Mouse (Mus musculus) embryo, embryonic 10 days (tissue): Measurements from ENCODE around the gene Natd1.
A peak's percentile ranks its signal among the peaks of the same experiment; 100 is the strongest.
"Not testable (repeated sequence)": the region's sequence is repeated elsewhere in the genome, so short reads cannot be mapped to it uniquely, and the experiment has no call there.

Source experiments
- DNase-seq: peaks from one replicate; pipeline ENCODE4 v3.0.0-alpha.2; 2015; ENCODE audit warnings: low spot score

The Natd1 gene

DNA sequence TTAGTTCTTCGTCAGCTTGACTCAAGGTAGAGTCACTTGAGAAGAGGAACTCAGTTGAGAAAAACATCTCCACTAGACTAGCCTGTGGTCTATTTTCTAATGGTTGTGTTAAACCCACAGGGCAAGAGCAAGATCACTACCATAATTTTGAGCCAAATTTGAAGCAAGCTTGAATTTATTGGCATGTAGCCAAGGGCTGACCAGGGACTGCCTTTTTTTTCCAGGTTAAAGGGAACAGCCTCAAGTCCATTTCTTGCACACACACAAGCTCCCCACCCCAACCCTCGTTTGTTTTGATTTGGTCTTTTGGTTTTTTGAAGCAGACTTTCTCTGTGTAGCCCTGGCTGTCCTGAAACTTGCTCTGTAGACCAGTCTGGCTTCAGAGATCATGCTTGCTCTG is 24.7 kb downstream of the Natd1 start:
- DNase-seq: no peak

DNA sequence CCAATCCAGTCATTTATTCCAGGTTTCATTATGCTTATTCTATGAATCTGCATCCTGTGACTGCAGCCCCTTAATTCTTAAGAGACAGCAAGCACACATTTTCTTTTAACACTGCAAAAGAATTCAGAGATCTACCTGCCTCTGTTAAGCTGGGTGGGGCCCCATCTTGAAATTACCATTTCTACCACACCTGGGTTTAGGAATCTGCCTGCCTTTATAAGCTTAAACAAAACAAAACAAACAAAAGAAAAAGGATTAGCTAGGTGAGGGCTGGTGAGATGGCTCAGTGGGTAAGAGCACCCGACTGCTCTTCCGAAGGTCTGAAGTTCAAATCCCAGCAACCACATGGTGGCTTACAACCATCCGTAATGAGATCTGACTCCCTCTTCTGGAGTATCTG is 27.6 kb downstream of the Natd1 start:
- DNase-seq: not testable (repeated sequence)

- no peak for DNase-seq
These were observed 32.2 kb downstream of the Natd1 start for GRCm38 (mm10) chr11:60882386-60882785.

DNA sequence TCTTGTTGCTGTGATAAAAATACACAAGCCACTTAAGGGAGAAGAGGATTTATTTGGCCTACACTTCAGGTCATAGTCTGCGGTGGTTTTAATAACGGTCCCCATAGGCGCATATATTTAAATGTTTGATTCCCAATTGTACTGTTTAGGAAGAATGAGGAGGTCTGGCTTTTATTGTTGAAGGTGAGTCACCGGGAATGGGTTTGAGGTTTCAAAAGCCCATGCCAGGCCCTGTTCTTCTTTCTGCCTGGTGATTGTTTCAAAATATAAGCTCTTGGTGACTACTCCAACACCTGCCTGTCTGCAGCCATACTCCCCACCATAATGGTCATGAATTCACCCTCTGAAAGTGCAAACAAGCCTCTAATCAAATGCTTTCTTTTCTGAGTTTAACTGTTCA is 34.0 kb downstream of the Natd1 start:
- DNase-seq: no peak

DNA sequence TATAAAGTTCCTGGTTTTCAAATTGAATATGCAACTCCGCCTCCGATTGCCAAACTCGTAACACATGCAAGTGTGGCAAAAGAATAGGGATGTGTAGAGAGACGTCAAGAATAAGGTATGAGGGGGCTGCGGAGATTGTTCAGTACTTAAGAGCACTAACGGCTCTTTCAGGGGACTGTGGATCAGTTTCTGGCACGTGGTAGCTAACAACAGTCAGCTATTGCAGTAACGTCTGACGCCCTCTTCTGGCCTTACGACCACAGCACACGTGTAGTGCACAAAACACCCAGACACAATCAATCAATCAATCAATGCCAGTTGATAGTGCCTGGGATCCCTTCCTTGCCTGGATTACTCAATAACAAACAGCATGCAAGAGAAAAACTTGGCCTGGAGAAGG is 35.1 kb downstream of the Natd1 start:
- DNase-seq: peak; percentile 89

DNA sequence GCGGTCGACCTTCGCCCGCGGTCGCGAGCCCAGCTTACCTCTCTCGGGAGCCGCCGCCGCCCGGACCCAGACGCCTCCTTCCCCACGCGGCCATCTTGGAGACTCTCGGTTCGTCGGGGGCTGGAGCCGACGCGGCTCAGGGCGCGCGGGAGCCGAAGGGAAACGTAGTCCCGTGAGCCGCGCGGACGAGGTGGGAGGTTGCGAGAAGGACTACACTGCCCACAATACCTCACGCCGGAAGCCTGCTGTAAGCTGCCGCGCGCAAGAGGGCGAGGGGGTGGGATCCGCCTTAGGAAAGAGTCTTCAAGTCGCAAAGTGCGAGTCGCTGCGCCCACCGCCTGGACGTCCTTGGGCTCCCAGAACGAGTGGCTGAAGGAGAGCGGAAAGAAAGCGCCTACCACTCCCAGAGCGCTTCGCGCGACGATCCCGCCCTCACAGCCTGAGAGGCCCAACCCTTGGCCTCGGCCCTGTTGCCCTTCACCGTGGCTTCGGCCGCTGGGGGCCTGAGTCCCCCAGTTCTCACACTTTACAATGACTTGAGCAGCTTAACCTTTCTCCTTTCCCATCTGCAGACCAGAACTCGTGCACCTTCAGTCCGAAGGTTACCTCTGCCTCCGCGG is 35.8 kb downstream of the Natd1 start, which contains the start of gene Tmem11:
Gene Tmem11 (minus strand): TSS at position 598 of the 620 bp plus-strand sequence.
- DNase-seq: peak; percentile 99

GRCm38 (mm10) chr11:60878056-60878612 is 36.4 kb downstream of the Natd1 start:
- DNase-seq: peak; percentile 59

DNA sequence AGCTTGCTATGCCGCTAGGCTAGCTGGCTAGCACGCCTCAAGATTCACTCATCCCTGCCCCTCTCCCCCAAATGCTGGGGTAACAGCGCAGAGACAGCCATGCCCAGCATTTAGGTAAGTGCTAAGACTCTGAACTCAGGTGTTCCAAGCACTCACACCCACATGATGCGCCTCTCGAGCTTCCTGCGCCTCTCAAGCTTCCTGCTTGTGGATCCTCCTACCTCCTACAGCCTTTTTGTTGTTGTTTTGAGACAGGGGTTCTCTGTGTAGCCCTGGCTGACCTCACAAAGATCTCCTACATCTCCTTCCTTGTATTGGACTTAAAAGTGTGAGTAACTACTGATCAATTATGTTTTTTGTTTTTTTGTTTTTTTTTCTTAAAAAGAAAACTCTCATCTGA is 41.4 kb downstream of the Natd1 start:
- DNase-seq: no peak

- no peak for DNase-seq
These were observed 43.1 kb downstream of the Natd1 start for GRCm38 (mm10) chr11:60871409-60871808.

GRCm38 (mm10) chr11:60869471-60869870 is 45.1 kb downstream of the Natd1 start:
- not testable (repeated sequence) for DNase-seq

GRCm38 (mm10) chr11:60867904-60868303 is 46.6 kb downstream of the Natd1 start:
- DNase-seq: no peak

- DNase-seq: no peak
These were observed 47.1 kb downstream of the Natd1 start for GRCm38 (mm10) chr11:60867456-60867855.

GRCm38 (mm10) chr11:60866021-60866420 is 48.5 kb downstream of the Natd1 start:
- no peak for DNase-seq

DNA sequence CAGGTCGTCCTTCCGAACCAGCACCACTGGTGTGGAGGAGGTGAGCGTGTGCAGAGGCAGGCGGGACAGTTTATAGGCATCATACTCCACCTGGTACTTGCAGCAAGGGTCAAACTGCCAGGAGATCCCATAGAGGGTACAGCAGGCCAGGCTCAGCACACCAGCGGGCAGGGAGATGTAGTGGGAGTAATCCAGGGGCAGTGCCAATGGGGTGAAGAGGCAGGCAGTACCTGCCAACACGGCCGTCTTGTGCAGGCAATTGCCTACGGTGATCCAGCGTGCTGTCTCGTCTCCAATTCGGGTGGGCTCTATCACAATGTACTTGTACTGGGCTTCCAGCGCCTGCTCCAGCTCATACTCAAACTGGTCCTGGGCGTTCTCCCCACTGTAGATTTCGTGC is 49.6 kb downstream of the Natd1 start:
- no peak for DNase-seq

DNA sequence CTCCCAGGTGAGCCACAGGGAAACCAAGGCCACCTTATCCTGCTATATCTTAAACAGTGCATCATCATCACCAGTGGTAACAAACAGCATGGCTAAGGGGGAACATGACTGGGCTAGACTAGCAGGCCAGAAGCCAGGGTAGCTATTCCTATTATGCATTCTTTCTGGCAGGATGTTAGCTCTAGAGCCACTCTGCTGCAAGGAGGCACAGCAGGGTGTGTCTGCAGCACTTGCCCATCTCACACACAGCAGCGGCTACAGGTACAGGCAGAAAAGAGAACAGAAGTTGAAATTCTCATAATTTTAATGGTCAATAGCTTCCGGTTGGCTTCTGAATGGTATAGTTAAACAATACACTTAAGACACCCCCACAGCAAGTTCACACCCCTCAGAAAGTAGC is 50.4 kb downstream of the Natd1 start:
- DNase-seq: no peak

GRCm38 (mm10) chr11:60863196-60863595 is 51.4 kb downstream of the Natd1 start:
- no peak for DNase-seq

GRCm38 (mm10) chr11:60861993-60862392 is 52.6 kb downstream of the Natd1 start:
- DNase-seq: no peak

GRCm38 (mm10) chr11:60856587-60856986 is 58.0 kb downstream of the Natd1 start:
- DNase-seq: no peak
